Mouse (Mus musculus) right cerebral cortex, postnatal 25 days (tissue): ENCODE data around the gene Zrsr1.

Experiments
- DNase-seq: peaks from one replicate; pipeline ENCODE4 v3.0.0; 2022

The Zrsr1 gene

GRCm38 (mm10) chr11:22973599-22973998, 1.8 kb downstream of the Zrsr1 start:
- DNase-seq: peak; percentile 22

GRCm38 (mm10) chr11:22978215-22978614, 6.4 kb downstream of the Zrsr1 start:
- DNase-seq: no peak

GRCm38 (mm10) chr11:22978711-22979110, 6.9 kb downstream of the Zrsr1 start:
- no peak for DNase-seq

- no peak for DNase-seq
Measured at GRCm38 (mm10) chr11:22979221-22979620, 7.4 kb downstream of the Zrsr1 start.

- DNase-seq: no peak
Measured at GRCm38 (mm10) chr11:22981041-22981440, 9.2 kb downstream of the Zrsr1 start.

- no peak for DNase-seq
Measured at GRCm38 (mm10) chr11:22981543-22981950, 9.7 kb downstream of the Zrsr1 start.

- peak; percentile 95 for DNase-seq
Measured at GRCm38 (mm10) chr11:22981984-22982757, 10.4 kb downstream of the Zrsr1 start, which contains the start of the genes Gm28048 and Commd1. Gm28048 (minus strand) TSS chr11:22982090. Commd1 (minus strand) TSS chr11:22982382.

GRCm38 (mm10) chr11:22982846-22983245, 11.0 kb downstream of the Zrsr1 start:
- DNase-seq: no peak

- no peak for DNase-seq
Measured at GRCm38 (mm10) chr11:22985510-22985909, 13.7 kb downstream of the Zrsr1 start.

- peak; percentile 20 for DNase-seq
Measured at GRCm38 (mm10) chr11:22987357-22987756, 15.6 kb downstream of the Zrsr1 start.

GRCm38 (mm10) chr11:22989786-22990185, 18.0 kb downstream of the Zrsr1 start:
- DNase-seq: no peak

- peak; percentile 96 for DNase-seq
Measured at GRCm38 (mm10) chr11:22990393-22991126, 18.8 kb downstream of the Zrsr1 start, which contains the start of gene Cct4. Cct4 (plus strand) TSS chr11:22990519.

- DNase-seq: no peak
Measured at GRCm38 (mm10) chr11:22991218-22991835, 19.5 kb downstream of the Zrsr1 start.

- no peak for DNase-seq
Measured at GRCm38 (mm10) chr11:22994271-22994670, 22.5 kb downstream of the Zrsr1 start.

GRCm38 (mm10) chr11:22995461-22995860, 23.7 kb downstream of the Zrsr1 start:
- DNase-seq: no peak

GRCm38 (mm10) chr11:22998308-22998707, 26.5 kb downstream of the Zrsr1 start:
- DNase-seq: no peak

- DNase-seq: no peak
Measured at GRCm38 (mm10) chr11:23005276-23005675, 33.5 kb downstream of the Zrsr1 start.

- no peak for DNase-seq
Measured at GRCm38 (mm10) chr11:23007166-23007480, 35.3 kb downstream of the Zrsr1 start.

- DNase-seq: peak; percentile 66
Measured at GRCm38 (mm10) chr11:23007481-23008180, 35.8 kb downstream of the Zrsr1 start, which contains the start of gene Fam161a. Fam161a (plus strand) TSS chr11:23007531.

- DNase-seq: peak; percentile 83
Measured at GRCm38 (mm10) chr11:23008181-23008823, 36.5 kb downstream of the Zrsr1 start.

- DNase-seq: no peak
Measured at GRCm38 (mm10) chr11:23008824-23009200, 37.0 kb downstream of the Zrsr1 start.

GRCm38 (mm10) chr11:23013096-23013495, 41.3 kb downstream of the Zrsr1 start:
- no peak for DNase-seq
